Mouse (Mus musculus) fibroblast of lung, adult 2 months (primary cell): Measurements from ENCODE around the gene Btg4.

Source experiments
- DNase-seq: peaks from one replicate; pipeline ENCODE4 v3.0.0-alpha.2; 2011; ENCODE audit warnings: low read depth

Gene Btg4

GRCm38 (mm10) chr9:51167954-51168353, 107.3 kb downstream of the Btg4 start:
- no peak for DNase-seq

- no peak for DNase-seq
Observed at GRCm38 (mm10) chr9:51168698-51169097, 108.0 kb downstream of the Btg4 start.

GRCm38 (mm10) chr9:51169133-51169532, 108.4 kb downstream of the Btg4 start:
- DNase-seq: no peak
